Mouse (Mus musculus) left cerebral cortex, postnatal 10 days (tissue): ENCODE measurements around the gene Gm20458. TPM values are rescaled to one million over a fixed set of nuclear protein-coding genes. Genes with fewer than 3 reads are reported as not detected.

Experiments
- DNase-seq, 2 experiments: peaks; one replicate each; pipeline ENCODE4 v3.0.0; 2021 to 2022; ENCODE audit warnings: low spot score in 2 of 2, mixed read lengths in 1 of 2; ENCODE audit errors: extremely low spot score in 1 of 2
- intact Hi-C: fragments of 180-260 bp; cut with DNase I; formaldehyde crosslinking; loops from one replicate; pipeline ENCODE4 v1.15.1; 2025
- total RNA-seq, 2 experiments: library from RNA; stranded (reverse); gene quantifications; 2 replicates each; pipeline ENCODE4 v1.2.3; 2021

Gene Gm20458
- 1 to 10 TPM; 2.2 to 6.0 TPM for total RNA-seq

DNA sequence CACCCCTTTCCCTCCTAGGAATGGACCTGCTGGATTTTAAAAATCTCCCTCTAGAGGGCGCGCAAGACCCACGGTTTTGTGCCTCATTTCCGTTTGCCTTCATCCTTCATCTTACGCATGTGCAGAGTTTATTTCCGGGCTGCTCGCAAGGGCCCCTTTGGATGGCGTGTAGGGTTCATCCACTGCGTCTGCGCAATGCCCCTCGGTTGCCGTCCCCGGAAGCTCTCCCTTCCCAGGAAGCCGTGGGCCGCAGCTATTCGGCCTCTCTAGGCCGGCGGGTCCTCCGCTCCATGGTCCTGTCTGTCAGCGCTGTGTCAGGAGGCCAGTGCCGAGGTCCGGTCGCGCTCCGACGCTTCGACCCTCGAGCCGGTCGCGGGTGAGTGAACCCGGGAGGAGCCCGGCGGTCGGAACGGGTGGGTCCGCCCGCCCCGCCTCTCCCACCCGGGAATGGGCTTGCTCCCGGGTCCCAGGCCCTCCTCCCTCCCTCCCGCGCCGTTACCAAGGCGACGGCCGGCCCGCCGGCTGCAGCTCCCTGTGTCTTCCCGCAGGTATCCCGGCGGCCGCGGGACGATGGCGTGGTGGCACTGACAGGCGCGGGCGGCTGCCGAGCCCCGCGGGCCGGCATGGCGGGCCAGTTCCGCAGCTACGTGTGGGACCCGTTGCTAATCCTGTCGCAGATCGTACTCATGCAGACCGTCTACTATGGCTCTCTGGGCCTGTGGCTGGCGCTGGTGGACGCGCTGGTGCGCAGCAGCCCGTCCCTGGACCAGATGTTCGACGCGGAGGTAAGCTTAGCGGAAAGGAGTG is at the start of gene Gm20458:
Gene Gm20458 (plus strand): TSS at position 223 of the 807 bp plus-strand sequence.
- intact Hi-C loops: no loop called here
- peak; percentile 97 for DNase-seq

- peak in 1 of 2 experiments; percentile 36 for DNase-seq
- intact Hi-C loops: loop anchor here (10.0 kb wide), 1 partner anchor 311 kb away; no protein-coding TSS in a partner anchor
These were observed 46.6 kb upstream of the Gm20458 start for GRCm38 (mm10) chr2:164414167-164414566.

- intact Hi-C loops: loop anchor here (10.0 kb wide), 1 partner anchor 310 kb away; no protein-coding TSS in a partner anchor
These were observed 46.2 kb upstream of the Gm20458 start for GRCm38 (mm10) chr2:164414581-164414980.

DNA sequence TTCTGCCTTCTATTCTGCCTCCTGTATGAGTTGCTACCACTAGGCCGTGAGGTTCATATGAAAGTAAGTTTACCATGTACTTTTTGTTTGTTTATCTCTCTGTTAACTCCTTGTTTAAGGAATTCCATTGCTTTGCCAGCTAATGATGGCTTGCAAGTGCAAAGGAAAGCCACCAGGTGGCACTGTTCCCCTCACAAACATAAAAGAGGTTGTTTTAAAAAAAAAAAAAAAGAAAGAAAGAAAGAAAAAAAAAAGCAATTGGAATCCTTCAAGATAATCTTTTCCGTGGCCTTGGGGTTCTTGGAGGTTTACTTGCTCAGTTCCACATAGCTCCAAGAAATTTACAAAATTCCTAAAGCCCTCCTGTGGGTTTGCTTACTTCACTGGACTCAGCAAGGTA is 43.6 kb upstream of the Gm20458 start:
- peak in 1 of 2 experiments; percentile 37 for DNase-seq
- intact Hi-C loops: loop anchor here (2.0 to 10.0 kb wide), 4 partner anchors 38 to 308 kb away; partner anchors contain the start of gene Wfdc2

More at GRCm38 (mm10) chr2:164414581-164414980, 46.2 kb upstream of the Gm20458 start:
- DNase-seq: no peak

DNA sequence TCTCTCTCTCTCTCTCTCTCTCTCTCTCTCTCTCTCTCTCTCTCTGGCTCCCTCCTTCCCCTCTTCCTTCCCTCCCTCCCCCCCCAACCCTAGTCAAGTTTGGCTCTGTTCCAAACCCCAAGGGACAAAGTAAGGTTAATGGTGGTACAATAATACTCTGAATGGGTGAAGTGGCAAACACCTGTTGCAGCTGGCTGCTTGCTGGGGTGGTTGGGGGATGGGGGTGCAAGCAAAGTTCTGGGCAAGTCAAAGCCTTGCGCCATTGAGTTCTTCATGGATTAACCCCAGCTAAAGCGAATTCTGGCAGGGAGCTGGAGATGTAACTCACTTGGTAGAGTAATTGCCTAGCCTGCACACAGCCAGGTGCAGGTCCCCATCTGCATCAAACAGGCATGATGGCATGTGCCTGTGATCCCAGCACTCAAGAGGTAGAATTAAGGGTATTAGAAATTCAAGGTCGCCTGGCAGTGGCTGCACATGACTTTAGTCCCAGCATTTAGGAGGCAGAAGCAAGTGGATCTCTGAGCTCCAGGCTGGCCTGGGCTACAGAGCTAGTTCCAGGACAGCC is 42.4 kb upstream of the Gm20458 start:
- intact Hi-C loops: loop anchor here (5.0 to 10.0 kb wide), 2 partner anchors 114 to 306 kb away; no protein-coding TSS in a partner anchor
- no peak for DNase-seq

DNA sequence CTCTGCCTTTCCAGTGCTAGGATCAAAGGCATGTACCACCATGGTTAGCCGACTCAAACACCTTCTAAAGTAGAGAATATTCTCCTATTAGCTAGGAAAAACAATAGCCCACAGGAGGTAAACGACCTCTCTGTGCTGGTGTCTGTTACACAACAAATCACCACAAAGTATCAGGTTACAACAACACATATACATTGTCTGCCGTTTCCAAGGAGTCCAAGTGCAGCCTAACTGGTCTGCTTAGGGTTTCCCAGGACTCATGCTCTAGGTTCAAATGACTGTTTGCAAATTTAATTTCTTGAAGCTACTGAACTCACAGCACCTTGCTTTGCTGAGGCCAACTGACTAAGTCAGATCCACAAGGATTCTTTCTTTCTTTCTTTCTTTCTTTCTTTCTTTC is 41.3 kb upstream of the Gm20458 start:
- no peak for DNase-seq
- intact Hi-C loops: loop anchor here (5.0 to 10.0 kb wide), 2 partner anchors 113 to 305 kb away; no protein-coding TSS in a partner anchor

DNA sequence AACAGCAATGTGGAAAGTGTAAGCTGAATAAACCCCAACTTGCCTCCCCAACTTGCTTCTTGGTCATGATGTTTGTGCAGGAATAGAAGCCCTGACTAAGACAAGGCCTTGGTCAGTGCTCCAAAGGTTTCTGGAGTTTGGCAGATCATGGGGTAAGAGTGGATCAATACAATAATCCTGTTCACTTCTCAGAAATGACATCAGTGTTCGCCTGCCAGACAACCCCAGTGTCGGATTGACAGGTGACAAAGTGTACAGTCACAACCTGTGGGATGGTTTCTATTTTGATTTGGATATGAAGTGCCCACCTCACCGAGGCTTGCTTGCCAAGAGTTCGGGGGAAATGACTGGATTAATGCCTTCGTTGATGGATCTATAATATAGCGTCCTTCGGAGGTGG is 39.5 kb upstream of the Gm20458 start:
- intact Hi-C loops: no loop called here
- no peak for DNase-seq

DNA sequence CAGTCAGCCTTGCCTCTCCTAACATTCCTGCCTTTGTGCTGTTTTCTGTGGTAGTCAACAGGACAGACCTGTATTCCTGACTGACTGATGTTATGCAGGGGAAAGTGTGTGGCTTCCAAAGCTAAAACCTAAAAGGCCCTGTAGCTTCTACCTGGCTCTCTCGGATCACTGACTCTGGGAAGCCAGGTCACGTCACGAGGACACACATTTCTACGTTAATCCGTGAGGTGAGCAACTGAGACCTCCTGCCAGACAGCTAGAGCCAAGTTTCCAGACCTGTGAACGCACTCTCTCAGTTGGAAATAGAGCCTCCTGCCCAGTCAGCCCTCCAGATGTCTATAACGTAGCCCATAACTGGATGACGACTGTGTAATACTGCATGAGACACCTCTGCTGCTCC is 38.8 kb upstream of the Gm20458 start:
- DNase-seq: no peak
- intact Hi-C loops: no loop called here

GRCm38 (mm10) chr2:164422675-164423393 is 37.9 kb upstream of the Gm20458 start:
- no peak for DNase-seq
- intact Hi-C loops: no loop called here

- intact Hi-C loops: no loop called here
- no peak for DNase-seq
These were observed 37.3 kb upstream of the Gm20458 start for GRCm38 (mm10) chr2:164423464-164423863.

DNA sequence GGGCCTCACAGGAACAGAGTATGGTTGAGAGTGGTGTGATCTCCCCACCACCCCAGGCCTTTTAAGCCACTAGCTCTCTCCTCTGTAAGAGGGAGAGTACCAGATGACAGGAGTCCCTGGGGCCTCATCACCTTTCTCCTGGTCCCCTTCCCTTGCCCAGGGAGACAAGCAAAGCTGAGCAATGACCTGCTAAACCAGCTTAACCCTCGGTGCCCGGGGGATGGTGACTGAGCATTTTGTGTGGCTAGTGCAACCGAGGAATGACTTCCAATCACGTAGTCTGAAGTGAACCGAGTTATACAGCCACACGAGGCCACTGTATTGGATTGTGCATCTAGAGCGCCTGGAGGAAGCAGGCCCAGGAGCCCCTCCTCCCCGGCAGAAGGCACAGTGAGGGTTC is 36.4 kb upstream of the Gm20458 start:
- DNase-seq: no peak
- intact Hi-C loops: no loop called here

GRCm38 (mm10) chr2:164425401-164425800 is 35.4 kb upstream of the Gm20458 start:
- intact Hi-C loops: no loop called here
- DNase-seq: no peak

GRCm38 (mm10) chr2:164426121-164426520 is 34.6 kb upstream of the Gm20458 start:
- no peak for DNase-seq
- intact Hi-C loops: no loop called here

GRCm38 (mm10) chr2:164426952-164427351 is 33.8 kb upstream of the Gm20458 start:
- no peak for DNase-seq
- intact Hi-C loops: no loop called here

DNA sequence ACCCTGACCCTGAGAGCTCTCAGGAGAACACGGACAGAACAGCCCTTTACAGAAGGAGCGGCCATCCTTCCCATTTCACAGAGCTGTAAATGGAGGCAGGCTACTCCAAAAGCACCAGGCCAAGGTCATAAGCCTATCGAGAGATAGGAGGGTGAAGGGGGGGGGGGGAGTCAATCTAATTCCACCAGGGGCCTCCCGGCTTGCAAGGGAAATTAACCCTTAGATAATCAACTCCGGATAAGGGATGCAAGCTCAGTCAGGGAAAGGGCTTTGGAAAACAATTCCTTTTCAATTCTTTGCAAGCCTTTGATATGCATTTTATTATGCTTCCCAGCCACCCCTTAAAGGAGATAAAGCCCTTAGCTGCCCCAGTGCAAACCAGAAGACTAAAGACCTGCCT is 32.3 kb upstream of the Gm20458 start:
- intact Hi-C loops: no loop called here
- DNase-seq: no peak

GRCm38 (mm10) chr2:164429881-164430615 is 30.7 kb upstream of the Gm20458 start:
- intact Hi-C loops: no loop called here
- DNase-seq: no peak

DNA sequence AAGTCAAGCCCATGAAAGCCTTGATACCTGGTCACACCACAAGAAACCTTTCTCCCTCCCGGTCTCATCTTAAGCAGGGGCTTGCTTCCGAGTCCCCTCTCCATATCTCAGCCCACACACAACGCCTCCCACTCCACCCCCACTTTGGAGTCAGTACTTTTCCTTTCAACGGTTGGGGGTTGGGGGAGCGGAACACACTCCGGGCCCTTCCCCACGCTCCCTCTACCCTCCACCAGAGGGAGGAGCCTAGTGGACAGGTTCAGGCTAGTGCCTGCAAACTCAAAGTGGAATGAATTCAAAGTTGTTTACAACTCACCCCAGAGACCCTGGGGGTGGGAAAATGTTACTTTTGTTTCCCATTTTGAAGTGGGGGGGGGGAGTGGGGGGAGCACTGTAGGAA is 30.1 kb upstream of the Gm20458 start:
- DNase-seq: no peak
- intact Hi-C loops: no loop called here

- intact Hi-C loops: no loop called here
- DNase-seq: no peak
These were observed 28.9 kb upstream of the Gm20458 start for GRCm38 (mm10) chr2:164431676-164432465.
